Mouse (Mus musculus) right cerebral cortex, postnatal 10 days (tissue): ENCODE results near the gene Plscr2.

Source experiments
- DNase-seq, 2 experiments: peaks; one replicate each; pipeline ENCODE4 v3.0.0; 2021; ENCODE audit warnings: low spot score in 2 of 2

Gene Plscr2

DNA sequence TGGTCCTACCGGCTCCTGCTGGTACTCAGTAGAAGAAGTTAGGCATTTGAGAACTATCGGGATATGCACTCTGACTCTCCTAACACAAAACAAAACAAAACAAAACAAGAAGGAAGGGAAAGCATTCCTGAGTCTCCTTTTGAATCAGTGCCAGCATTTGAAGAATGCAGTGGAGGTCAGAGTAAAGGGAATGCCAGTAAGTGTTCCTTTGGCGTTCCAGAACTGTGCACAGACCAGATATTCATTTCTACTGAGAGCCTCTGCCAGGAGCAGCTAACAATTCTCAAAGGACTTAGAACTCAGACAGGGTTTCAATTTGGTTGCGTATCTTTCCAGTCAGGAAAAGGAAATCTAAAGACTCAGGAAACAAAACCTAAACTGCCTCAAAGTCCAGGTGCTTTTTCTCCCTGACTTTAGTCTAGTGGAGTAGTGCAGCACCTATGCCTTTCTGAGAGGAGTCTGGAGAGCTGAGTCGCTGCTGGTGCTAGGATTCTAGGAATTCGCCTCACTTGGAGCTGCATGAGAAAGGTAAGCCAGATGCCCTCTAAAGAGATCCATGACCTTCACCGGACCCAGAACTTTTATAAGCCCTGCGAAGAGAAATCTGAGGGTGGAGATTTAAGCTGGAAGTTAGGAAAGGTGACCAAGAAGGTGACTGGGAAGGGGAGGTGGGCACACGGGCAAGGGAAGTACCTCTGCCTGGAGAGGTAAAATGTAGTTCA lies at the start of gene Plscr2:
Gene Plscr2 (plus strand): TSS at position 117 of the 722 bp plus-strand sequence.
- DNase-seq: no peak

DNA sequence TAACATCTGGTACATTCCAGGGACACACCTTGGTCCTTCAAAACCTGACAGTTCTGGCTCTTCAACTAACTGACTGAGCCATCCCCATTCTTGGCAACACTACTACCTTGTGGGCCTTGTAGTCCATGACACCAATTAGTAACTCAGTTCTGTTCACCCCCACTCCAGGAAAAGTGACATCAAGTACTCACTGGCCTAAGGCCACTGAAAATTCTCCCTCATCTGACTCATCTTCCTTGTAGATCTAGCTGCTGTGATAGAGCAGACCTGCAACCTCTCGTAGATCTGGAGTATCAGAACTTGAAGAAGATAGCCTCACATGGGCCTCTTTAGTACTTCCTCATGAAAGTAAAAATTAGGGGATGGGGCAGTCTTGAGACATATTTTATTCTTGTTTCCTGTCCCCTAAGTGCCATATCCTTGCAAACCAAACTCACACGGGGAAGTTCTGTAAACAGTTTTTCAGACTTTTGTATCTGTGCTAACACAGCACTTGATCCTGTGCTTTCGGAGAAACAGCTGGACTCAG lies 49.2 kb upstream of the Plscr2 start:
- no peak for DNase-seq

DNA sequence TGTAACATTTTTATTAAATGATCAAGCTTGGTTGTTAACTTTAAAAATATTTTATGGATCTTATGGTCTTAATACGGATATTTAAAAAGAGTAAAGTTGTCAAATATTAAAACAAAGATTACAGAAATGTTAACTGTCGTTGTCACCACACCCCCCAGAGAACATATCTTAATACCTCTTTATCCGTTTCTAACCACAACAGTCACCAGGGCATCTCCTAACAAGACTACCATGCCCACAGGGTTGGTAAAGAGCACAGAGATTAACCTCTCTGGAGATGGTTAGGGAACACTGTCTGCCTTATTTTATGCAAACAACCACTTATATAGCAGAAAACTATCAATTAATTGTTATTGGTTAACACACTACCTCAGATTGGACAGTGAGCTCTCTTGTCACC lies 48.6 kb upstream of the Plscr2 start:
- DNase-seq: no peak

DNA sequence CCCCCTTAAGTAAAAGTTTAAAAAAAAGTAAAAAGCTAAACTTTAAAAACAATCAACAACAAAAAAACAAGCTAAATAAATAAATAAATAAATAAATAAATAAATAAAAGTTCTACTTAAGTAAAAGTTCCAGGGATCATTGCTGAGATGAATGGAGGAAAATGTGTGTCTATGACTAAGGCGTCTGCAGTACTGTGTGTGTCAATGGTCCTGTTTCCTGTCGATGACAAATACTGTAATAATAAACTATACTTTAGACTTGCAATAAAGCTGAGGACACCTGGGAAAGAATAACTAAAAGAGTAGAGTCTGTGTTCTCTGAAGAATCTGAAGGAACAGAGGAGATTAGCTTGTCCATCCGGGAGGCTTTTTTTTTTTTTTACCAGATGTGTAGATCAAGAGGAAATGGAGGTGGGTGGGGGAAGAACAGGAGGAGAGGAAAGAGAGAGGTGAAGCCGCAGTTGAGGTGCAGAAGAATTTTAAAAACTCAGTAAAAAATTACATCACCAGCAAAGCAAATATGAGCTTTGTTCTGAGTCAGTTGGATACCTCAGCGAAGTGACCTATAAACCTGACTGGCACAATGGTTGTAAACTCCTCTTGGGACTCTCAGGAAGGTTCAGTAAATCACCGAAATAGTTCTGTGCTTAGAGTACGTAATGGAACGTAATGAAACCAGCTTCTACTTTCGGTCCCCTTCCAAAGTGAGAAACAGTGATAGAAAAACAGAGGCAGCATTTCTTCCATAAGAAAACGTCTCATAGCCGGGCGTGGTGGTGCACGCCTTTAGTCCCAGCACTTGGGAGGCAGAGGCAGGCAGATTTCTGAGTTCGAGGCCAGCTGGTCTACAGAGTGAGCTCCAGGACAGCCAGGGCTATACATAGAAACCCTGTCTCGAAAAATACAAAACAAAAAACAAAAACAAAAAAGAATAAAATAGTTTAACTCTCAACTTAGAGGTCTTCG lies 46.3 kb upstream of the Plscr2 start:
- DNase-seq: no peak

DNA sequence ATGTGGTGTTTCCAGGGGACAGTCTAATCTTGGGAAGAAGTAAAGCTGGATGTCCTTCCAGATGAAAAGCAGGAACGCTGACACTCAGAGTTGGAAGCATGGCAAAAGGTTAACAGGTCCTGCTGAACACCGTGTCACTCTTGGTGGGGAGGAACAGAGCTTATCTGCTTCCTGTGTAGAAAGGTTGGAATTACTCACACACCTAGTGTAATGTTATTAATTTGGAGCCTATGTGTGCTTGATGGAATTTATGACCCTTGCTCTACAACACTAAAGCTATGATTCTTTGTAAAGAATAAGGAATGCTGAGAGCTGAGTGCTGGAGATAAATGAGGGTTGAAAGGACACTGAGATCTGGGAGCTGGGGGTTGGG lies 45.6 kb upstream of the Plscr2 start:
- DNase-seq: no peak

DNA sequence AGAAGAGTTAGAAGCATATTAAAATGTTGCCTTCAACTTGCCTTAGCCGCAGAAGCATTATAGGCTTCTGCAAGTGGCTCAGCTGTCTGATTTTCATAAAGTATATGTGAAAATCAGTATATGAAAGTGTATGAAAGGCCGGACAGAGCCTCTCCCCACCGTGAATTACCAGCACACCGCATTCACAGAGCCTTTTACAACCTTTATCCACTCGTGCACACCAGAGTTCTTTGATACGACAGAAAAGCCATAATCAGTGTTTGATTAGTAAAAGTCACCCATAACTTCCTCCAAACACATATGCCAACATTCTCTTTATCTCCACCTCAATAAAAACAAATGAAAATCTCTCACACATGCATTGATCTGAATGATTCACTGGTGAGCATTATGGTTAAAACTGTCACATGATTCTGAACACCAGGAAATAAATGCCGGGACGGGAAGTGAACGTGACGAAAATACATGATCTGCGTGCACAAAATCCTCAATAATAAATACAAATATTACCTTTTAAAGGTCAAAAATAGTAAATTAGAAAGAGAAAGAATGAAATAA lies 40.4 kb upstream of the Plscr2 start:
- no peak for DNase-seq

DNA sequence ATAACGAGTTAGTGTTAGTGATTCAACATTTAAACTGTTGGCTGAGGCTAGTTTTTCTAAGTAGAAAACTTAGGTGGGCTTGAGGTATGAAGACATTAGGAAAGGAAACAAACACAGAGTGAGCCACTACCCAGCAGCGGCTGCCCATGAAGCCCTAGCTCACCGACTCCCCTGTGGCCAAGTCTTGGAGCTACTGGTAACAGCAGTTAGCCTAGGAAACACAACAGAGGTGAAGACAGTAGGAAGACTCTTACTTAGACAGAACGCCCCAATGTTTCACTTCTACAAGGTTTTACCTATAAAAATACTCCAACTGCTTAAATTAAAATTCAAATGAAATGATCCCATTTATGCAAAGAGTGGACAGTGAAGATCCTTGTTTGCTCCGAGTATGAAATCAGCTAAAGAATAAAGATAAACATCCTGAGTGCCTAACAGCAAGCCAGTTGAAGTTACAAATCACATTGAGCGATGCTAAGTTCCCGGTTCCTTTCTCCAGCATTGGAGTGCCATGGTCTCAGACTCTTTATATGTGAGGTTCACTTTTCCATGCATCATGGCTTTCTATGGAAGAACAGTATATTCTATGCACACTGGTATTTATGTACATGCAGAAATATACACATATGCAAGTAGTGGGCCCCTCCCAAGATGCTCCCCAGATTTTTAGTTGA lies 26.5 kb upstream of the Plscr2 start:
- DNase-seq: no peak

DNA sequence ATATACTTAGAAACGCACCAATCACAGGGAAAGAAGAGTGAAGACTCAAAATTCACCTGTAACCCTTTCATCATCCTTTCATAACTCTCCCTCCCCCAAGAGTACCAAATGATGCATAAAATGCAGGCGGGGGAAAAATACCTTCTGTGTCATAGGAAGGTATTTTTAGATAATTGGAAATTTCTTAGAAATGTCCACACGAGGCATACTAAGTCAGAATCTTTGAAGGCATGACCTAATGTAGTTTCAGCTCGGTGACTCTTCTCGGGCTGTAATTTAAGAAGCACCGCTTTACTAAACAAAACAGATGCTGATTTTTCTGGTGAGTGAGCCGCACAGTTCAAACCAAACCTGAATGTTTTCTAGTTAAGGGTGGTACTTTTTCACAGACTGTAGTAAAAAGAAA lies 26.0 kb upstream of the Plscr2 start, which contains the start of gene Plscr1:
Gene Plscr1 (plus strand): TSS at position 304 of the 406 bp plus-strand sequence.
- DNase-seq: no peak

DNA sequence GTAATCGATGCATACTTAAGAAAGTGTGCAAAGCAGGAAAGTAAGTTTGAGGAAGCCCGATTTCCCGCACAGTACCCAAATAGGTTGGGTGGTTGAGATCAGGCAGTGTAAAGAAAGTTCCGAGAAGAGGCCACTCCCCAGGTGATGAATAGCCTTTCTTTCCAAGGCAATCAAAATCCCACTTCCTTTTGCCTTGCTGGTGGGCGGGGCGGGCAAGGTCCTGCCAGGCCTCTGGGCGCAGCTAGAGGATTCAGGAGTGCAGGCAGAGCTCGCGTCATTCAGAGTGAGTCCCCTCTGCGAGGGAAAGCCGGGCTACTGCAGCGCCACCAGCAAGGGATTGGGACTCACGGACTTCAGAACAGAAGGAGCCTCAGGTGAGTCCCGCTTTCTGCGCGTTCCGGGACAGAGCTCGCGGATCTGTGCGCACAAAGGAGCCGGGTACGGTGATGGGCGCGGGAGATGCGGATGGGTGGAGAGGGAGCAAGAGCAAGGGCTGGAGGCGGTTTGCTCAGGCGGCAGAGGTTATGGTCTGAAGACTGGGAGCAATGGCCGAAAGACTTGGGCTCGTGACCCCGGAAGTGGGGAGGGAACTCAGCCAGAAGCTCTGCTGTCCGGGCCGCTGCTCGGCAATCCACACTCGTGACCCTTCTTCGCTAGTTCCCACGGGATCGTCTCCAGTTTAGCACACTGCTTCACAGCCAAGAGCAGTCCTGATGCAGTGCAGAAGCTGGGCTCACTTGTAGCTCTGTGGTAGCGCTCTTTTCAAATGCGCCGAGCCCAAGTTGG lies 25.2 kb upstream of the Plscr2 start:
- DNase-seq: peak; percentile 50 to 56

DNA sequence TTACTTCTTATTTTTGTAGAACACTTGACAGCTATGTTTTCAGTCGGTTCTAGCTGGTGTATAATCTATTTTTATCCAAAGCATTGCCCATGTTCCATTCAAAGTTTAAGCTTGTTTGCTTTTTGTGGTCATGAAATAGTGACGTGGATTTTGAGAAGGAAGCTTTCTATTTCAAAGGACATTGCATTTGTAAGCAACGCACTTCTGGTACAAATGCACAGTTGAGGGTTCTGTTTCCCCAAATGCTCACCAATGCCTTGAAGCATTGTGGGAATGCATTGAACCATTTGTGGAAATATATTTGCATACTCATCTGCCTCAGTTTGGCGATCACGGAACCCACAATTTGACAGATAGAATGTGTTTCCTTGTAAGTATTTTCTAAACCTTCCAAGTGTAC lies 22.7 kb upstream of the Plscr2 start:
- DNase-seq: no peak

DNA sequence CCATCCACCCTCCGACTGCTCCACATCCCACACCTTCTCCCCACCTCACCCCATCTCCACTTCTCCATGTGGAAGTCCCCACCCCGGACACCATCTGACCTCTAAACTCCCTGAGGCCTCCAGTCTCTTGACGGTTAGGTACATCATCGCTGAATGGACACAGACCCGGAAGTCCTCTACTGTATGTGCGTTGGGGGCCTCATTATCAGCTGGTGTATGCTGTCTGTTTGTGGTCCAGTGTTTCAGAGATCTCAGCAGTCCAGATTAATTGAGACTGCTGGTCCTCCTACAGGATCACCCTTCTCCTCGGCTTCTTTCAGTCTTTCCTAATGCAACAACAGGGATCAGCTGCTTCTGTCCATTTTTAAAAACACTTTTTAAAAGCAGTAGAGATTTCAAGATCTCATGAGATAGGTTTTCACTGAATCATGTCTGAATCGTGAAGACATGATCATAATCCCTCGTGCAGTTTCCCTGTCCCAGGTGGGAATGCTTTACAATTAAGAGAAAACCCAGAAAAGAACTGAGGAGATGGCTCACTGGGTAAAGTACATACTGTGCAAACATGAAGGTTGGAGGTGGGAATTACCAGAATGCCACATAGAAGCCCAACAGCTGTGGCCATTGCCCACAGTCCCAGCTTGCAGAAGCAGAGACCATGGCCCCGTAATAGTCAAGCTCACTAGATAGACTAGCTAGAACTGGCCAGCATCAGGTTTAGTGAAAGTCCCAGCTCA lies 21.6 kb upstream of the Plscr2 start:
- no peak for DNase-seq

DNA sequence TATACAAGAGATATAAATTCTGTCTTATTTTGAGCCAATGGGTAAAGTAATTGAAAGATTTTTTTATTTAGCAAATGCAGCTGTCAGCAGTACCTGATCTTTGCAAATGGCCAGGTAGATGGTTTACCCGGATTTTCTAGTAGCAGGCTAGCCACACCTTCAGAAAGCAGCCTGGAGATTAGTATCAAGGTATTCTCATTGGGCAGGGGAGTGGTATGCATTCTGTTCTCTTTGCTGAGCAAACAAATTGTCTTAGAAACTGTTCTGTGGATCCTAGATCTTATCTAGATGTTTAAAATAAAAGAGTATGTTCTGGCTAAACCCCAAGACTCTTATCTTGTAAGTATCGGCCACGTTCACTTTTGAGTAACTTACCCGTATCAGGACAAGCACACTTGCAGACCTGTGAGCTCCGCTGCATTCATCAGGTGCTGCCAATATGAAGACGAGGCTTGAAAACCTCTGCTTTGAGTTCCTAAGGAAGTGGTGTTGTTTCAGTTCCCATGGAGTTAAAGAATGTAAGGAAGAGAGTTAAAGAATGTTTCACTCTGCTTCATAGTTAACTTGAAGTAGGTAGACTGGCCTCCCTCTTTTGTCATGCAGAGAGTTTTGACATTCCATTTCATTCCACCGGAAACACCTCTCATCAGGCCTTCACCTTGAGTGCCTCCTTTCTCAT lies 14.8 kb upstream of the Plscr2 start:
- DNase-seq: no peak

DNA sequence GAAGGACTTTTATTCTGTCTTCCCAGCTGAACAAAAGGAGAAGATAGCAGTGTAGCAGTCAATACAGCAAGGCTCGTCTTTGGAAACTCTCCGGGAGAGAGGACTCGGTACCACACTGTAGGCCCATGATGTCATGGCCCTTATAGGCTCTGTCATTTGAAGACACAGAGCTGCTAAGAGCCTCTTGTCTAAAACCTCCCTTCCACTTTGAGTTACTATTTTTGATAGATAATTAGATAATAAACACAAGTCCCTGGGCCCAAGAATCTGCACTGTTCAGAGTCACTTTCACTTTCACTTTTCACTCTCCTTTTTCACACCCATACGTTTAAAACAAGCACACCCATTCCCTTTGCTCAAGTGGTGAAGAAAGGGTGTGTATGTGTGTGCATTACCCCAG lies 9.7 kb upstream of the Plscr2 start:
- no peak for DNase-seq

DNA sequence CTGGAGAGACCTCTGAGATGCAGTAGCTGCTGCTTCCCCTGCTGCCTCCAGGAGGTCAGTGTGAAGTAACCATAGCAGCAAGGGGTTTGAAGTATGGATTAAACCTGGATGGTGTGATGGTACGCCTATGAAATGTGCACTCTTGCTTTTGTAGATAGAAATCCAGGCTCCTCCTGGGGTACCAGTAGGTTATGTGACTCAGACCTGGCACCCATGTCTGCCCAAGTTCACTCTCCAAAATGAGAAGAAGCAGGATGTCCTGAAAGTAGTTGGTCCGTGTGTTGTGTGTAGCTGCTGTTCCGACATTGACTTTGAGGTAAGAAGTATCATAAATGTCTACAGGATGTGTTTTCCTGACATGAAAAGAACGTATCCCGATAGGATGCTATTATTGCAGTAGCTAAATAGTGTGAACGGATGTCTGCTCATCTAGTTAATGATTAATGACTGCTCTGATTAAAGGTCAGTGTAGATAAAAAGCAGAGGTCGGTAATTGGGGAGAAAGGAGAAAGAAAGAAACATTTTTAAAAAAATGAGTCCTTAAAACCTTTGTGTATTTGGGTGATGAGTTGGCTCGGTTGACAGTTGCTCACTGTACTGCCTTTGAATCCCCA lies 8.7 kb upstream of the Plscr2 start:
- DNase-seq: no peak

DNA sequence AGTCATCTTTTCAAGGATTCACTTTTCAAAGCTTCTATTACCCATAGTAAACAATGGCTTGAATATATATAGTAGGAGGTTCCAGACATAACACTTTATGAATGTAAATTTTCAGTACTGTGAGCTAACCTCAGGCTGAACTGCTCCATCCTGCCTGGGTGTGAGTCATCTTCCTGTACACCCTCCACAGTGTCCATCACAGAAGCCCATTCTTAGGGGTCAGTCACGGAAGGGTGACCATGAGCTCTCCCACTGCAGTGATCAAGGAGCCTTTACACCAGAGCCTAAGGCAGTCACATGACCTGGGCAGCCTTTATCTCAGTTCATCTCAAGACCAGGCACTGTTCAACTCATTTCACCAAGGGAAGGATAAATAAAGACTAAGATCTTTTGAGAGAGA lies 7.7 kb upstream of the Plscr2 start:
- no peak for DNase-seq

DNA sequence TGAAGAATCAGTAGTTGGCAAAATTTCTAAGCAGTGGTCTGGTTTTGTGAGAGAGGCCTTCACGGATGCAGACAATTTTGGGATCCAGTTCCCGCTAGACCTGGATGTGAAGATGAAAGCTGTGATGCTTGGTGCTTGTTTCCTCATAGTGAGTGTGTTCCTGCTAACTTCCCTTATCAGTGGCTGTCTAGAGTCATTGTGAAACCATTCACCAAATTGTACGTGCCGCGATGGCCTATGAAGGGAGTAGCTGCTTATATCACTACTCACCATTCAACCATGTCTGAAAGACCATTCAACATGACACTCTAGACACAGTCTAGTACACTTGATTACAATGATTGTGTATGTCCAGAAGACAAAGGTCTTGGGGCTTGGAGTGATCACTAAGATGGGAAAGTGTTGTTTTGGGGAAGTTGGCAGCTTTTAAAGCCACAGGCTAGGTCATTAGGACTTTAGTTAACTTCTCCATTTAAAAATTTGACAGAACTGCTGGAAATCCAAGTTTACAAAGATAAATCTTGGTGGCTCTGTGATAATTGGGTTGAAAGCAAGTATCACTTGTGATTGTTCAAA lies 5.5 kb upstream of the Plscr2 start:
- no peak for DNase-seq

DNA sequence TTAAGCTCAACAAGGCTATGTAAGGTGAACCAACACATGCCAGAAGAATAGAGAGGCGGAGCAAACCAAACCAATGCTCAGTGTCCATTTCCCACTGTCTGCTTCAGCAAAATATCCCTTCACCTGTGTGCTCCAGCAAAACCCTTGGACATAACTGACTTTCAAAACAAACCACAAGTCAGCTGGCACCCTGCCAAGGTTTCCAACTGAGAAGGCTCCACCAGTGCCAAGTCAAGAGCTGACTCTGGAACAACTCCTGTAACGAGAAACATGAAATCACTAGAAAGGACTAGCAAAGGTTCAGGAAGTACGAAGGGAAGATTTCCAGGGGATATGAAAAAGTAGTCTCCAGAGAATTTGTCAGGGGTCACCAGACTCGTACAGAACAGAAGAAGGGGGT lies 4.5 kb upstream of the Plscr2 start:
- peak; percentile 33 to 34 for DNase-seq

DNA sequence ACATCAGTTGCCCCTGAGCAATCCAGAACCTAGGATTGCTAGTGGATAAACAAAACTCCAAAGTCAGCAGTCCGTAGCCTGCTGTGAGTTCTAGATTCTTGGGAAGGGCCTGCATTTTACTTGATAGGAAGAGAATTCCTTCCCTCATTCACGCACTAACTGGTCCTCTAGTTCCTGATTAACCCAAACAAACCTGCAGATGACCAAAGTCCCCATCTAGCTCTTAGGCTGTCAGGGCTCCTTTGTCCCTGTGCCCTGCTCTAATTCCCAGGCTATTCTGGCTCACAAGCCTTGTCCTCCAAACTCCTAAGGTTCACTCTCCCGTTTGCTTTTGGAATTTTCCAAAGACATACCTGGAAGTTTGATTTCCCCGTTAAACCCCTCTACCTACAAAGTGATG lies 2.8 kb upstream of the Plscr2 start:
- DNase-seq: no peak

DNA sequence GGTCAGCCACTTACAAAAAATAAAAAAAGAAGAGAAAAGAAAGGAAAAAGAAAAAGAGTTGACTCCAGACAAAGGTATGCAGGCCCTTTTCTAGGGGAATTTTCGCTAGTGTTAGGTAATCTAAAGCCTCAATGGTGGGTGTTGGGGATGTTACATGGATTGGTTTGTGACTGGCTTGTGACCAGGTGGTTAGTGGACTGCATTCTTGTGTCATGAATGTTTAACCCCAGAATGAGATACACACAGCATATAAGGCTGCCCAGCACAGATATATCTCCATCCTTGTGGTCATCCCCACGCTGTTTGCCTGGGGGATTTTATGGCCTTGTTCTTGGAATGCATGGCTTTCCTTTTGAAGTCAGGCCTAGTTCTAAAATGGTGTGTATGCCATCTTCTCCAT lies 2.1 kb upstream of the Plscr2 start:
- no peak for DNase-seq
